In genomic region chr15:77234296-77234695, GRCm38 (mm10) we compare ENCODE assay signal across 19 mouse cellular contexts.
A peak's percentile ranks its signal among the peaks of the same experiment; 100 is the strongest.
DNase-seq lines count a peak whose midpoint lies in the region; ATAC-seq and TF ChIP-seq lines count a peak whose summit lies in the region.
"Had no signal": no experiment of that assay in that cellular context is flagged by ENCODE, and none has a peak within 500 bp of the region (broad histone marks: within the 10 kb centered on the region; RNA-seq: fewer than 3 reads in every experiment).

No protein-coding gene starts in this region.

- intact Hi-C loops in gastrocnemius, adult 2 months (cut with DNase I): no loop called here

- H3K9me3 ChIP-seq in heart, embryonic 13.5 days: no peaks in the 10 kb centered on the region
- no peaks in the 10 kb centered on the region for H3K9me3 ChIP-seq in lung, postnatal 0 days (ENCODE audit: low read length)
- no peaks in the 10 kb centered on the region for H3K9me3 ChIP-seq in stomach, postnatal 0 days (ENCODE audit: control insufficient read depth, low read length)
- H3K9me3 ChIP-seq: forebrain, embryonic 15.5 days; hindbrain, embryonic 12.5 days had no signal

- ATAC-seq in heart, embryonic 13.5 days (ENCODE audit: extremely low read depth, insufficient number of reproducible peaks, low FRiP score, low TSS enrichment): no peak
- no peak for ATAC-seq in lung, postnatal 0 days
- ATAC-seq in stomach, postnatal 0 days (ENCODE audit: low FRiP score, low TSS enrichment): peak; percentile 19; the same call in 1 of the 2 replicates
- ATAC-seq: forebrain, embryonic 15.5 days; hindbrain, embryonic 16.5 days; inflammation-experienced regulatory T-cells, adult 6 months had no signal

- no peaks in the 10 kb centered on the region for H3K27me3 ChIP-seq in heart, embryonic 13.5 days (replicated peaks)
- no peaks in the 10 kb centered on the region for H3K27me3 ChIP-seq in lung, postnatal 0 days (replicated peaks; ENCODE audit: insufficient read depth, low read length)
- H3K27me3 ChIP-seq in stomach, postnatal 0 days (ENCODE audit: control insufficient read depth, insufficient read depth, low read length): no peaks in the 10 kb centered on the region
- H3K27me3 ChIP-seq: forebrain, embryonic 15.5 days; hindbrain, embryonic 12.5 days had no signal

- no peak for DNase-seq in gastrocnemius, adult 2 months
- DNase-seq in gastrocnemius, postnatal 10 days: no peak
- DNase-seq in heart, adult 11 months: no peak
- DNase-seq in lung, postnatal 0 days (ENCODE audit: low spot score): peak; percentile 32
- DNase-seq in lung, postnatal 10 days: no peak
- DNase-seq in stomach, postnatal 0 days (ENCODE audit: low spot score): no peak
- DNase-seq in frontal cortex, postnatal 14 days (ENCODE audit: low spot score in 2 of 2): no peak
- DNase-seq: adrenal gland, adult 8-10 months; adrenal gland, postnatal 36 days; cerebellum, adult 8-10 months; cerebellum, postnatal 25 days; gastrocnemius, postnatal 25 days; kidney, adult 11 months; kidney, adult 9 months had no signal

- peaks cover 70% of the 10 kb centered on the region for H3K4me1 ChIP-seq in heart, embryonic 13.5 days
- H3K4me1 ChIP-seq in lung, postnatal 0 days (ENCODE audit: insufficient read depth, low read depth, low read length): peaks cover 8% of the 10 kb centered on the region
- peaks cover 8% of the 10 kb centered on the region; the same call in 1 of the 2 replicates for H3K4me1 ChIP-seq in stomach, postnatal 0 days (replicated peaks; ENCODE audit: control insufficient read depth, insufficient read depth)

- H3K9ac ChIP-seq in heart, embryonic 13.5 days: peak overlapping the region; percentile 41; the same call in 1 of the 2 replicates
- no peak overlapping the region for H3K9ac ChIP-seq in lung, postnatal 0 days (replicated peaks; ENCODE audit: low read depth)
- H3K9ac ChIP-seq in stomach, postnatal 0 days (ENCODE audit: low read length): no peak overlapping the region
- H3K9ac ChIP-seq: forebrain, embryonic 15.5 days; hindbrain, embryonic 12.5 days had no signal

- H3K36me3 ChIP-seq in heart, embryonic 13.5 days: no peaks in the 10 kb centered on the region
- no peaks in the 10 kb centered on the region for H3K36me3 ChIP-seq in lung, postnatal 0 days (ENCODE audit: insufficient read depth, low read length)
- no peaks in the 10 kb centered on the region for H3K36me3 ChIP-seq in stomach, postnatal 0 days (ENCODE audit: control insufficient read depth, insufficient read depth, low read length)
- H3K36me3 ChIP-seq: forebrain, embryonic 15.5 days; hindbrain, embryonic 12.5 days had no signal

- H3K27ac ChIP-seq in gastrocnemius, adult 2 months: peak overlapping the region; percentile 75
- 0 out of 2 replicates have a peak overlapping the region, but pooled peaks have one; percentile 26 for H3K27ac ChIP-seq in heart, embryonic 13.5 days (replicated peaks)
- H3K27ac ChIP-seq in lung, postnatal 0 days (ENCODE audit: low read length): no peak overlapping the region
- no peak overlapping the region for H3K27ac ChIP-seq in stomach, postnatal 0 days (replicated peaks)
- H3K27ac ChIP-seq: forebrain, embryonic 15.5 days; hindbrain, embryonic 12.5 days had no signal

- no peak for TF ChIP-seq EP300 in lung, postnatal 0 days (IDR thresholded peaks at IDR 0.05)
- no peak for TF ChIP-seq EP300 in stomach, postnatal 0 days (optimal IDR thresholded peaks at IDR 0.05)

- TF ChIP-seq CTCF in gastrocnemius, adult 2 months (IDR thresholded peaks at IDR 0.05): no peak
- no peak for TF ChIP-seq CTCF in lung, postnatal 0 days (IDR thresholded peaks at IDR 0.05)
- no peak for TF ChIP-seq CTCF in stomach, postnatal 0 days (IDR thresholded peaks at IDR 0.05; ENCODE audit: low read depth)

- WGBS in heart, embryonic 13.5 days: 33% methylated on average over 4 of the region's 4 CpGs
- 52% methylated on average over 4 of the region's 4 CpGs for WGBS in lung, postnatal 0 days
- WGBS in stomach, postnatal 0 days: 40% methylated on average over 4 of the region's 4 CpGs

- no peak overlapping the region for H3K4me3 ChIP-seq in gastrocnemius, adult 2 months
- H3K4me3 ChIP-seq in heart, embryonic 13.5 days: no peak overlapping the region
- H3K4me3 ChIP-seq in lung, postnatal 0 days (ENCODE audit: low read depth, low read length): no peak overlapping the region
- H3K4me3 ChIP-seq in stomach, postnatal 0 days (ENCODE audit: low read depth, low read length): no peak overlapping the region
- H3K4me3 ChIP-seq: forebrain, embryonic 15.5 days; hindbrain, embryonic 12.5 days had no signal

- no peak overlapping the region for H3K4me2 ChIP-seq in heart, embryonic 13.5 days
- H3K4me2 ChIP-seq in lung, postnatal 0 days (replicated peaks; ENCODE audit: low read depth, low read length): no peak overlapping the region
- H3K4me2 ChIP-seq in stomach, postnatal 0 days (replicated peaks; ENCODE audit: low read depth): no peak overlapping the region
- H3K4me2 ChIP-seq: forebrain, embryonic 15.5 days; hindbrain, embryonic 12.5 days had no signal

Comparison
In these comparisons a context has a peak if more than half of its experiments do, and no peak if none do; other contexts are left out.
1. H3K27ac ChIP-seq: peak in gastrocnemius, adult 2 months (single experiment) and heart, embryonic 13.5 days (single experiment); none in lung, postnatal 0 days (single experiment) and stomach, postnatal 0 days (single experiment).